Mouse (Mus musculus) kidney, postnatal 36 days (tissue): ENCODE results near the gene Tpra1.

Experiments used
- DNase-seq, 2 experiments: peaks; one replicate each; pipeline ENCODE4 v3.0.0; 2021 to 2022; ENCODE audit warnings: mixed read lengths in 2 of 2

Gene Tpra1

DNA sequence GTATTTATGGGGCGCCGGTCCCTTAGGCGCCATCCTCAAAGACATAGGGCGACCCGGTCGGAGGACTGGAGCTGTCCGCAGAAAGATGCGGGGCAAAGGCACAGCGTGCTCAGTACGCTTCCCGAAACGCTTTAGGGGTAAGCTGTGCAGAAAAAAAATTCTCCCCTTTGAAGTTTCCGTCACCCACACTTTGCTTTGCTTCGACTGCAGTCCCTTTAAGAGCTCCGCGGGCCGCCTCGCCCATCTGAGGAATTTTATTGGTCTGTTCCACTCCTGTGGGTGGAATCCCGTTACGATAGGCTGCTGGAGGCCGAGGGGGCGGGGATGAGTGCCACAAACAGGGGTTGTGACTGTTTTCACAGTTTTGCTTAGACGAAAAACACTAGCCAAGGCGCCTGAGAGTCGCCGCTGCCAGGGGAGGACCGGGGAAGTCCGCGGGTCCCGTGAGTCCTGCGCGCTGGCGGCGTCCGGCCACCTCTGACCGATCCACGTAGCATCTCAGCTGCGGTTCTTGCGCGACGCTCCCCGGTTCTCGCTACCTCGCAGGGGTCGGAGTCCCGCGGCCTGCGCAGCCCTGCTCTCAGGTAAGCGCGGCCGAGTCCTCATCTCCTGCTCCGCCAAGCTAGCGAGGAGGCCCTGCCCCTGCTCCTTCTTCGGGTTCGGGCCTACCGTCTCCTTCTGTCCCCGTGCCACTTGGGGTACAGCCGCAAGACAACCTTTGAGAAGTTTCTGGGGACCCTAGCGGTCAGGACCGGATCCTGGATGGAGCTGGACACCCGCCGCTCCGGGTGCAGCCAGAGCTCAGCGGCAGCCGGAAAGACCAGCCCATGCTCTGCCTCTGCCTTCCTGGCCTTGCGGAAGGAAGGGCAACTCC lies at the start of gene Tpra1:
TSS of gene Tpra1 (plus strand) at position 305 of the 874 bp plus-strand sequence.
- peak; percentile 98 to 99 for DNase-seq

DNA sequence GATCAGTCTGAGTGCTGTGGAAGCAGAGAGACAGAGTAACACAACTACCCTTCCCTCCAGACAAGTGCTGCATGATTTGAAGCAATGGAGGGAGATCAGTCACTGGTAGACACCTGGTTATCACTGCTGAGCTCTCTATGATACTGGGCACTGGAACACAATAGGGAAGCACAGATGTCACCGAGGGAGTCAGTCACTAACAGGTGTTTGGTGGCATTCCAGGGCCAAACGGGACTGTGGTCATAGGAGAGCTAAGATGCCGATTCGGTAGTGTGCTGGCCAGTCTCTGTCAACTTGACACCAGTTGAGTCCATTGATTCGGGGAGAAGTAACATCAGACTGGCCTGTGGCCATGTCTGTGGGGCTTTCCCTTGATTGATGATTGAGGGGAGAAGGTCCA lies 47.5 kb upstream of the Tpra1 start:
- no peak for DNase-seq

DNA sequence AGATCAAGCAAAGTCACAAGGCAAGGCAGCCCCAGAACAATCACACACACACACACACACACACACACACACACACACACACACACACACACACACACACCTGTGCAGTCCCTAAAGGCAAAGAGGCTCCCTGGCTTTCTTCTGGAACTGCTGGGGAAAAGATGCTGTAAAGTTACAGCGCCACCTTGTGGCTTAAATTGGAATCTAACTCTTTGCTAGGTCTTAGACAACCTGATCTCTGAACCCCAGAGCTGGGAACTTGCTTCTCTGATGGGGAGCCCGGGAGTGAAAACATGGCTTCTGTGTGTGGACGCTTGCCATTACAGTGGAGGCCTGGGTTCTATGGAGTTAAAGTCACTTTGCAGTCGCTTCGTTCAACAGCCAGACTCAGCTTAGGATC lies 46.4 kb upstream of the Tpra1 start:
- peak; percentile 72 to 82 for DNase-seq

DNA sequence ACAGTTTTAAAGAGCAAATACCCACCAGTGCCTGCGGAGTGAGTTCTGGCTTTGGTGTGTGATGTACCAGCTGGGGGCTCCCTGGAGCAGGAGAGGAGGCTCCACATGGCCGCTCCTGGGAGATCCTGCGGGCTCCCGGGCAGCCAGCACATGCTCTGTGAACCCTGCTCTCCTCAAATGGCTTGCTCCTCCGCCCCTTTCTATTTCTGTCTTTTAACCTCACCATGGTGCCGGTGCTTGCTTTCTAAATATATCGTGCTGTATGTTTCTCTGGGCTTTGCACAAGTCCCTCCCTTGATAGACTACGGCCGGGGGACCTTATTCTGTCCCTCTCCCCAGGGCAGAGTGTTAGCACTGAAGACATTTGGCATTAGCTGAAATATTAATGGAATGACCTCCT lies 44.8 kb upstream of the Tpra1 start:
- peak; percentile 74 to 78 for DNase-seq

DNA sequence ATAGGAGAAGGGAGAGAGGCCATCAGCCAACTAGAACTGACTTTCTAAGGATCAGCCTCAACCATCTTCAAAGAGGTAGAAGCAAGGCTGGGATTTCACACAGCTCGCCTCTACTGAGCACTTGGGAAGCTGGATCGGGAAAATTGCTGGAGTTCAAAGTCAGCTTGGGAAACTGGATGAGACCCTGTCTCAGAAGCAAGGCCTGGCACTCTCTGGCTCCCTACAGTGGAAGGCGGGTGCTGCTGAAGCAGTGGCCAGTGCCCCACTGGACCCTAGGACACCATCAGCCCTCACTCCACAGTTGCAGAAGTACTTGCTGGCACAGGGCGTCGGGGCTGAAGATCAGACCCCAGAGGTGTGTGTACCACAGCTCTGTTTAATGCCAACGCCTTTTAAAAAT lies 44.2 kb upstream of the Tpra1 start:
- no peak for DNase-seq

DNA sequence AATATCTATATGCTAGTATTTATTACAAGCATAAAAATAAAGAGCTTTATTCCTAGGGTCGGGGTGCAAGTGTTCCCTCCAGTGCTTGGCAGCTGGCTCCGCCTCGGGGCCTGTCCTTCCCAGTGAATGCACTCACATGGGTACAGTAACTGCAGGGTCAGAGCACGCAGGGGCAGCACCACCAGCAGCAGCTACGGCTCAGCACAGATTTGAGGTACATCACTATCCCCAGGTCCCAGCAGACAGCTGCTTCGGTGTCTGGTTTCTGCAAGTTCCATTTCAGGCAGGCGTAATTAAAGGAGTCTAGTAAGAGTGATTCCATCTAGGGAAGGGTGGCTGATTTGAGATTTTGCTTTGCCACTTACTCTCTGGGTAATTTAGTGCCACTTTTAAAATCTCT lies 43.7 kb upstream of the Tpra1 start:
- DNase-seq = no peak

DNA sequence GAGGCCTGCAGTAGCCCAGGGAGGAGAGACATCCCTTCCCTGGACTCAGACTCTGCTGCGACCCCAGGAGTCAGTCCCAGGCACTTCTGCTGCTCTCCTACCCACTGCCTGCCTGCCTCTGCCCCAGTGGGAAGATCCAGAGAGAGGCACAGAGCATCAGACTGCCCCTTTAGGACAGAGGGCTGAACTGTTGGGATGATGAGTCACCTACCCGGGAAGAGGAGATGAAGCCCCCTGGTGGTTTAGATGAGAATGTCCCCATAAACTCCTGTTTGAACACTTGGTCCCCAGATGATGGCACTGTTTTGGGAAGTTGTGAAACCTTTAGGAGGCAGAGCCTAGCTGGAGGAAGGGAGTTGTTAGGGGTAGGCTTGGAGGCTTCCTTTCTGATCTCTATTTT lies 41.1 kb upstream of the Tpra1 start:
- DNase-seq = peak; percentile 38 to 39

DNA sequence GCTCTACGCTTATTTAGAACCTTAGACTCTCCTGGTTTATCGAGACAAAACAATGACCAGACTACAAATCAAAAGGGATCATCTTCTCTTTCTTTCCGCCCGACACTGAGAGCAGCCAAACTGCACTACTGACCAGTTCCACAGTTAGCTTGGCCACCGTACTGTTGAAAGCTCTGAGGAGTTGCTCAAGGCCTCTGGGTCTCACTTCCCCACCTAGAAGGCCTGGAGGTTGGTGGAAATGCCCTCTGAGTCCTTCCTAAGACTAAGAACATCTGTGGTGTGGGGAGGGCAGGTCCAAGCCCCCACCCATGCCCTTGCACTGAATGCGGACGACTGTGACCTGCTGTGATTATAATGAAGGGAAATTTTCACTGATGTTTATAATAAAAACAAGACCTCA lies 36.3 kb upstream of the Tpra1 start:
- no peak for DNase-seq

DNA sequence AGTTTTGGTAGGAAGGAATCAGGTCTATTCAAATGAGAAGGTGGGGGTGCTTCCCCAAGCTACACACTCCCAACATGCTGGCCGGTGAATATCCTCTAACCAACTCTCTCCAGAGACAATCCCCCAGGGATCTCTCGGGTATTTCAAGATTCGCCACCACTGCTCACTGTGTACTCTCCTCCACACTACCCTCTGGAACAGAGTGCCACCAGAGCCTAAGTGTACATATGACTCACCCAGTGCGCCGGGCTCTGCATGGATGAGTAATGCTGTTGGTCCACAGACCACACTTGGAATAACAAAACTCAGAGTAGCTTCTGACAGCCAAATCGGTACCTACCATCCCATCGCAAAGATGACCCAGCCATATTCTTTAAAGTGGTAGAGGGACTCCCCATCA lies 32.6 kb upstream of the Tpra1 start:
- no peak for DNase-seq

DNA sequence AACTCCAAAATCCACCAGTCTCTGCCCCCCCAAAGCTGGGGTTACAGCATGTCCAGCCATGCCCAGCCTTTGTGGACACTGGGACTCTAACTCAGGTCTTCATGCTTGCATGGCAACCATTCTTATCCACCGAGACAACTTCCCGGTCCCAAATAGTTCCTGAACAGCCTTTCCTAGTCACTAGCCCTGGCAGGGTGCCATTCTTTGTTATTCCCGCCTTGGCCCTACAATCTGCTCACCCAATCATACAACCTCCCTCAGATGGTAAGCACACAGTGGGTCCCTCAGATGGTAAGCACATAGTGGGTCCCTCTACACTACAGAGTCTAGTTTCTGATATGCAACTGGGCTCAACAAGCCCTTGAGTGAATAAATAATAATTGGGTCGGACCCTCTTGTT lies 31.5 kb upstream of the Tpra1 start:
- no peak for DNase-seq

DNA sequence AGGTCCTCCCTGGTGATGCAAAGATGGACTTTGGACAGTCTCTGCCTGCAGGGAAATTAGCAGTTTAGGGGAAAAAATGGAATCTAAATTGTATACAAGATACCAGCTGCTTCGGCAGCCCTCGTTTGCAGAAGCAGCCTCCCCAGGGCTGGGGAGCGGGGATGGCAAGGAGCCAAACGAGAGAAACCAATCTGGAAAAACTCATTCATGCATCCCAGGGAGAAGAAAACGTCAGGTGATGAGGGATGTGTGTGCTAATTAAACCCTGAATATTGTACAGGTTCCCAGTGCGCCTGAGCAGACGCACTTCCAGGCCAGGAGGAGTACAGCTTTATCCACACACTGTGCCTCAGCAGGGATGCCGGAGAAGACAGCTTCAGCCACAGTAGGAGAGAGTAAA lies 30.5 kb upstream of the Tpra1 start:
- no peak for DNase-seq

DNA sequence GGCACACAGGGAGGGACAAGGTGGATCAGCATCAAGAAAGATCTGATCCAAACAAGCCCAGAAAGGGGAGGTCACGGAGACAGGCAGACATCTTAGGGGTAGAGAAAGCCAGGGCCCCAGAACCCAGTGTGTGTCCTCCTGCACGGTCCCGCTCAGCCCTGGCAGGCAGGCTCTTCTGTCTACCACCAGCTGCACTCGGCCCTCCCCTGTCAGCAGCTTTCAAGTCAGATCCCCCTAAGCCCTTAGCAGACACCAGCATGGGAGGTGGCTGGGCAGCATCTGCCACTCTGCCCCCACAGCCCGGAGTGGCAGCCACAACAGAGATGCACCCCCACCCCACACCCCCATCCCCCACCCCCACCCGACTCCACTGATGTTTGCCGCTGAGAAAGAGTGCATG lies 29.2 kb upstream of the Tpra1 start:
- no peak for DNase-seq

DNA sequence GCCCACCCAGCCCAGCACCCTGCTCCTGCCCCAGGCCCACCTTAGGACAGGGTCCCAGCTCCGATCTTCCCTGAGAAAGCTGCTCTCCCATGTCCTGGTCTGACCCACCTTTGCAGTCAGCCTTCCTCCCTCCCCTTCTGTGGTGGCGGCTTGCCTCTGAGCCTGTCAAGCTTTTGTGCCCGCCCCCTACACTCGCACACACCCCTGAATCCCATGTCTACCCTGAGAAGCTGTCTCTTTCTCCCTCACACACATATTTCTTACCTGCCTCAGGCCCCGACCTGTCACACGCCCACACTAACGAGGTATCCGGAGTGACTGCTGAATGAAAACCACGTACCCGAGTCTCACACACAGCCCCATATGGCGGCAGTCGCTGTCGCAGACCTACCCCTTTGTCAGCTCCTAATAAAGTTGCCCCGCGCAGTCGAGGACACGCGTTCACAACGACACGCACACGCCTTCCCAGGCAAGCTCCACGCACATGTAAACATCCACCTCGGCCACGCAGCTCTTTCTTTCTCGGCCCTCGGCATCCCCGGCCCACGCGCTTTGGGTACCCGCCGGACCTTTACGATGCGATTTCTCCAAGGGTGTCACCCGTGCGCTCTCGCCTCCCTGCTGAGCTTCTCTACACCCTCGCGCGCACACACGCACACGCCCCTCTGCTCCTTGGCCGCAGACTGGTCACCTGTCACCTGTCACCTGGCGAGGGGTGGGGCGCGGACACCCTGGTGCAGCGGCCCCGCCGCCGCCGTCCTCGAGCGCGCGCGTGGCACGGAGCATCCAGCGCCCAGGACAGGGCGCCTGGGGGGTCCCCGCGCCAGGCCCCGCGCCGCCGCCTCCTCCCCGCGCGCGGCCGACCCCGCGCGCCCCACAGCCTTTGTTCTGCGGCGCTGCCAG lies 27.8 kb upstream of the Tpra1 start:
- peak in 1 of 2 experiments; percentile 27 for DNase-seq

DNA sequence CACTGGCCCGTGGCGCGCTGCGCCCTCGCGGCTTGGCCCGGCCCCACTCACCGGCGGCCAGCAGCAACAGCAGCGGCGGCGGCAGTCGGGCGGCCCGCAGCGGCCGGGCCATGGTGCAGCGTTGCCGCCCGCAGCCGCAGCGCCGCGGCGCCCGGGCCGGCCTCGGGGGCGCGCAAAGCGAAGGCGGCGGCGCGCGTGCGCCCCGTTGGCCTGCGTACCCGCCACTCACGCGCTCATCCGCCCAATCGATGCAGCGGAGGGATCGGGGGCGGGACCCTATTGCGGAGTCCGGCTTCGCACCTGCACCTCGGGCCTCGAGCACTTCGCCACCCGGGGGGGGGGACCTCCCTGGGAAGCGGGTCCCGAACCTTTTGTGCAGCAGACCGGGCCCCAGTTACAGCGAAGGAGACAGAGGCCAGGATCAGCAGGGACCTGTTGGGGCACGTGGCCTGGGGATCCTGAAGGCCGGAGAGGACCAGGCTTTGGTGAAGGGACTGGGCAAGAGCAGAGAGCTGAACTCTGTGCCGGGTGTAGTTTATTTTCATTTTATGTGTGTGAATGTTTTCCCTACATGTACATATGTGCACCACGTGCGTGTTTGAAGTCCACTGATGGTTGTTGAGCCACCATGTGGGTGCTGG lies 27.1 kb upstream of the Tpra1 start, which contains the start of gene Podxl2:
TSS of gene Podxl2 (minus strand) at position 177 of the 641 bp plus-strand sequence.
- peak; percentile 44 to 79 for DNase-seq

DNA sequence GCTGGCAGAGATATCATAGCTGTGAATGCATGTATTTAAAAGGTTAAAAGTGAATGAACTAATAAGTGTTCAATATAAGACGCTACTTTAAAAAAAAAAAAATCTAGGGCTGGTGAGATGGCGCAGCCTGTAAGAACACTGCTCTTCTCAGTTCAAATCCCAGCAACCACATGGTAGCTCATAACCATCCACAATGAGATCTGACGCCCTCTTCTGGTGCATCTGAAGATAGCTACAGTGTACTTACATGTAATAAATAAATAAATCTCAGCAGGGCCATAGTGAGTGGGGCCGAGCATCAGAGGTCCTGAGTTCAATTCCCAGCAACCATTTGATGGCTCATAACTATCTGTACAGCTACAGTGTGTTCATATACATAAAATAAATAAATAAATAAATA lies 22.6 kb upstream of the Tpra1 start:
- no peak for DNase-seq

DNA sequence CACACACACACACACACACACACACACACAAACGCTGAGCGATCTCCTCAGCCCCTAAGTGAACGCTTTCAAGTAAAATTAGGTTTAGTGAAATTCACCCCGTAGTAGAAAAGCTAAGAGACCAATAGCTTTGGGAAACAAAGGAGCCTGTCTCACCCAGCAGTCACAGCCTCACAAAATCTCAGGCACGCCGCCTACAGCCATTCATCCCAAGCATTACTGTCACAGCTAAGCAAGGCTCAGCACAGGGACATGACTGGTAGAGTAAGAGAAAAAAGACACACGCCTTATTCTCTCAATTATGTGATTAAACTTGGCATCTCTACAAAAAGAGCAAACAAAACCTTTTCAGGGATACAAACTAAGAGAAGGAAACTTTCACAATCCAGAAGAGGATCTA lies 20.7 kb upstream of the Tpra1 start:
- no peak for DNase-seq

DNA sequence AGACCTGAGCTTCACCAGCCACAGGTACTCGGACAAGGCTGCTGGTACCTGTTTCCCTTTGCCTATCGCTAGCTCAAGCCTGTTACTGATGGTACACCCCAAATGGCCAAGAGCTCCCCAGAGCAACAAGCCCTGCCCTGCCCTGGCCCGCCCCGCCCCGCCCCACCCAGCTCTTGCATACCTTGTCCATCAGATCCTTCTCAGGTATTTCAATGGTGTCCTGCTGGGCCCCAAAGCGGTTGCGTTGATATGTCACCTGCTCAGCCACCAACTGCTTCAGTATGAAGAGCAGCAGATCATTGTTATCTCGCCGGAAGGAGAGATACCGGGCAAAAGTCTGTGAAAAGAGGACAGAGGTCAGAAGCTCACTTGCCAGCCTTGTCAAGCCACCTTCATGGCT lies 17.9 kb upstream of the Tpra1 start:
- no peak for DNase-seq

DNA sequence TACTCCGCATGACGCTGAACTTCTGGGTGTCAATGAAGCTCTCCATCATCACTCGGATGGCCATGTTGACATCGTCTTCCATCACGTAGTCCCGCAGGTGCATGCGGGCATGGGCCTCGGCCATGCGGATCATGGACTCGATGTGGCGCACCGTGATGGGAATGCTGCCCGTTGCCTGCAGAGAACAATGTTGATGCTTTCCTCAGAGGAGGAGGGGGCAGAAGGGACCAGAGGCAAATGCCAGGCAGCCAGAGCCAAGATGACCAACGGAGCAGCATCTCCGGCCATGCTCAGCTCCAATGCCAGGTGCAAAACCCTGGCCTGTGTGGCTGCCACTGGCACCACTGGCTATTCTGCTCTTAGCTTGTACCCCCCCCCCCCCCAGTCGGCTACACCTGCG lies 17.4 kb upstream of the Tpra1 start:
- DNase-seq = no peak

DNA sequence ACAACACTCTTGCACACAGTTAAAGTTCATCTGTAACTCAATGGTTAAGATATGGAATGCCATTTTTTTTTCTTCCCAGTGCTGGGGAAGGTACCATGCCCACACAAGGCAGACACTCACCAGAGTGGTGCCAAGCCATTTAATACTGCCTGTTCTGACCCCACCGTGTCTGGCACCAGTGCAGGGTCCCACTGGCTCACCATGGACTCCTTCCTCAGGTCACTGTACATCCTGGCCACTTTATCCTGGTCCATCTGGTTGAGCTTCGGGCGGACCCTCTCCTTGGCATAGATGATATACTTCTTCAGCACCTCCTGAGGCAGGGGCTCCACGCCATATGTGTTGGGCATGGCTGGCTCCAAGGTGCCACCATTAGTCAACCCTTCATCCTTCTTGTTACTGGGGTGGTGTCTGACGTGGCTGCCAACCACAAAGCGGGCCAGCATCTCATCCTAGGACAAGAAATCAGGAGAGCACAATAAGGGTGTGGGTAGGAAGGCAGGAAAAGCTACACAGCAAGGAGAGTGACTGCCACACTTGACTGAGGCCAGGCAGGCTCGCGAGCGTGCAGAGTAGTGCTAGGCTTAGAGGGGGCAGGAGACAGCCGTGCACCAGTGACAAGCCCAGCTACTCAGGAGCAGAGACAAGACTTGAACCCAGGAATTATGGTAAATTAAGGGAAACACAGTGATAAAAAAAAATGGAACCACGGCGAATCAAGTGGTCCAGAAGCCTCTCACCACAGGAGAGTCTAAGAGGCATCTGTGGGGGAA lies 16.2 kb upstream of the Tpra1 start:
- DNase-seq = no peak

DNA sequence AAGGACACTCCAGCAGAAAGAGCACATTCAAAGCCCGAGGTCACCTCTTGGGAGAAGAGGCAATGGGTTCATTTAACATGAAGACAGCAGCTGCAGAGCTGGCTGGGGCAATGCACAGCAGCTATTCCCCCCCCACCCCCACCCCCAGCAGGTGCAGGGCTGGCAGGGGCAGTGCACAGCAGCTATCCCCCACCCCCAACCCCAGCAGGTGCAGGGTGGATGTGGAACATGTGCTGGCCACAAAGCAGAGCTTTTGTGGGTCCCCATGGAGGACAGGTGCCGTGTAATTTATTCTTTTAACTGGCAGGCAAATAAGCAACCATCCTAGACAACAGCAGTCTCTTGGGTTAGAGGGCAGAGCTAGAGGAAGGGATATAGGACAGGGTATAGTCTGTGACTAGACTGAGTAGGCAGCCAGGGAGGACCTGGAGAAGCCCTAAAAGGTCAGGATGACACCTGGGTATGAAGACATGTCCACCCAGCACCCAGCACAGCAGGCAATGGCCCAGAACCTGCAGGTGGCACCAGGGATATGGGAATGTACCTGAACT lies 15.6 kb upstream of the Tpra1 start:
- DNase-seq = no peak

DNA sequence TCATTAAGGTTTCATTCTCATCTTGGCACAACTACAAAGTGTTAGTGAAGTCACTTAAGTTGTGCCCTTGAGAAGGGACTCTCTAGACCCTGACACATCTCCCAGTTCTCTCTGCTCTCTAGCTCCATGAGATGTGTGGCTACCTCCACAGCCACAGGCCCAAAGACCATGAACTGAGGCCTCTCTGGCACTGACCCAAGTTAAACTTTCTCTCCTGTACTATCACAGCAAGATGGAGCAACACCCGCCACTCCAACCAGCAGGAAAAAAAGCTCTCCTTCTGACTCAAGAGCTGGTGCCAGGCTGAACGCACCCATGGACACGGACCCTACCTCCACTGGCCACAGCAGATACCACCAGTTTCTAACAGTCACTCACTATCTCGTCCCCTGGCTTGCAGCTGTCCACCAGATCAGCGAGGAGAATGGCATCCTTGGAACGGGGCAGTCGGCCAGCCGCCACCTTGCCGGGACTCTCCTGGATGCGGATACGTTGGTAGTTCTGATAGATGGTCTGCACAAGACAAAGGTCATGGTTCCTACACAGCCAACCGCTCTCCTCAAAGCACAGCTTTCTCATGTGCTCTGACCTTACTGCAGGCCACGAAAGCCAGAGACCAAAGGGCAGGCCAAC lies 12.5 kb upstream of the Tpra1 start:
- DNase-seq = no peak

DNA sequence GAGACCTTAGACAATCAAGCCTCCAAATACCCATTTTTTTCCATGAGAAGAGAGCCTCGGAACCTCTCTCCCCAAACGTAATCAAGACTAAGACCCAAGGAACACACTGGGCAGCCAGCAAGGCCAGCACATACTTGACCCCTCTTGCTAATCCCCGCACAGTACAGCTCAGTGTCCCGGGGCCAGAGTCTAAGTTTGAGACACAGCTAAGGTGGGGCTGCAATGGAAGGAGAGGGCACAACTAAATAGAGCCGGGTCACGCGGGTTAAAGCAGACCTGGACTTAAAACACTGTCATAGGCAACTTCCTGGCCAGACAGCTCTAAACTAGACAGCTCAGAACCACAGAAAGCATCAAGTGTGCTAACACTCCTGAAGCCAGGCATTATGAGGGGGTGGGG lies 11.2 kb upstream of the Tpra1 start:
- no peak for DNase-seq
